Mouse (Mus musculus) urinary bladder, adult 2 months (tissue): ENCODE measurements around the gene Gm21800. TPM values are rescaled to one million over a fixed set of nuclear protein-coding genes. Genes with fewer than 3 reads are reported as not detected.
"Not testable (repeated sequence)": the region's sequence is repeated elsewhere in the genome, so short reads cannot be mapped to it uniquely, and the experiment has no call there.

Experiments
- DNase-seq: peaks from one replicate; pipeline ENCODE4 v3.0.0; 2022; ENCODE audit warnings: low spot score
- polyA plus RNA-seq: library from polyadenylated mRNA; depleted of rRNA; stranded (reverse); fragments of >200 nt; gene quantifications from 2 replicates; pipeline ENCODE4 v1.2.3, GENCODE M21; 2012; rRNA removed

Gene Gm21800
- polyA plus RNA-seq = not detected in 2 replicates

GRCm38 (mm10) chrY:41406198-41406597 lies at the start of gene Gm21800:
Gm21800 (plus strand) TSS chrY:41406498.
- DNase-seq = not testable (repeated sequence)
